Mouse (Mus musculus) stomach, adult 2 months (tissue): ENCODE measurements around the gene Tuba1a. TPM values are rescaled to one million over a fixed set of nuclear protein-coding genes. Genes with fewer than 3 reads are reported as not detected.

Experiments used
- polyA plus RNA-seq: library from polyadenylated mRNA; depleted of rRNA; stranded (reverse); fragments of >200 nt; gene quantifications from 2 replicates; pipeline ENCODE4 v1.2.3, GENCODE M21; 2012; rRNA removed

The Tuba1a gene
- 130 and 134 TPM in 2 replicates for polyA plus RNA-seq

DNA sequence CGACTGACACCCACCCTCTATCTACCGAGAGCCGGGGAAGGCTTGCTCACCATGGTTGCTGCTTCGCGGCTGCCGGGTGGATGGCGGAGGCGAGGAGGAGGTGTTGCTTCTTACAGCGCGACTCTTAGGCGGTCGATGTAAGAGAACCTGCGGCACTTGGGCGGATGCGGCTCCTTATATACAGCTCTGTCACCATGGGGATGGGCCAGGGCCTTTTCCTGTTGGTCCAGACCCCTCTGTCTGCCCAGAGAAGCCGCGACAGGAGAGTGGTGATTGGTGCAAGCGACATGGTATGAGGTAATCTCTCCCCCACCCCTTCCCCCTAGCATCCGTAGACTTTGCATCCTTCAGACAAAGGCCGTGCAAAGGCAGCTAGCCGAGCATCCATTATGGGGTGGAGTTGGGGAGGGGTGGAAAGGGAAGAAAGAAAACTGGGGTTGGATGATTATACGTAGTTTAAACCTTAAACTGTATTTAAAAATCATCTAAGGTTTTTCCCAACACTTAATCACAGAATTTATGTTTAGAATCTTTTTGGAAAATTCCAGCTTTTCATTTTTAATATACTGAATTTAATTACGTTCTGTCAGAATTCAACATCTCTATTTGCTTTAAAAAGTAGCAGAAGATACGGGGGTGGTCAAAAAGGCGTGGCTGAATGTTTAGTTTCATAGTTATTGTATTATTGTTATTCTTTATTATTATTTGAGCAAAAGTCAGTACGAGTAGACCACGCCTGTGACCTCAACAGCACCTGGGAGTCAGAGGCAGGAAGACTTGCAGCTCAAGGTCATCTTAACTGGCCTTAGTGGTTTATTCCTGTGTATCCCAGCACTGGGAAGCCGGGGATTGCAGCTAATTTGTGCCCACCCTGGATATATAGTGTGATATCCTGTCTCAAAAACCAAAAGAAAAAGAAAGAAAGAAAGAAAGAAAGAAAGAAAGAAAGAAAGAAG is at the start of gene Tuba1a, which contains the start of gene Gm49450:
TSS of gene Tuba1a (minus strand) at position 303 of the 956 bp plus-strand sequence.
TSS of gene Gm49450 (minus strand) at position 151 of the 956 bp plus-strand sequence.

DNA sequence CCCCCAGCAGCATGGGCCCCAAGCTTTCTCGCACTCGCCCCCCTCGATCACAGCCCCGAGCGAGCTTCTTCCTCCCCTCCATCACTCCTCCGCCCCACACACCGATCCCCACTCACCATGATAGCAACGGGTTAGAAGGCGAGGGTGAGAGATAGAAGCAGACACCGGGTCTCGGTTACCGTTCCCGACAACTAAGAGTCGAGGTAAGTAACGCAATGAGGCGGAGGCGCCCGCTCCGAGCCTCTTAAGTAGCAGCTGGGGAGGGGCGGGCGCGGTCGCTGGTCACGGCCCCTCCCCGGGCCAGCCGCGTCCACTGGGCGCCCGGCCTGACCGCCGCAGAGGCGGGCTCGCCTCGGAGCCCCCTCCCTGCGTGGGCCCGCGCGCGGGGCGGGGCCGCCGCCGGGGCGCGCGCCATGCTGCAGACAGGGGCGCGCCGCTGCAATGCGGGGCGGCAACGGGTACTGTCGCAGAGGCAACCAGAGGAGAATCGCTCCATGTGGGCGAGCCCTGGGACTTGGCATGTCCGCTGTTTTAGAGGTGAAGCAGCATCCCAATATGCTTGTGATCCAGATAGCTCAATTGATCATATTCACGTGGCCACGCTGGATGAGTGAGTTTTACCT is 19.2 kb downstream of the Tuba1a start, which contains the start of gene Tuba1b:
TSS of gene Tuba1b (minus strand) at position 349 of the 623 bp plus-strand sequence.

DNA sequence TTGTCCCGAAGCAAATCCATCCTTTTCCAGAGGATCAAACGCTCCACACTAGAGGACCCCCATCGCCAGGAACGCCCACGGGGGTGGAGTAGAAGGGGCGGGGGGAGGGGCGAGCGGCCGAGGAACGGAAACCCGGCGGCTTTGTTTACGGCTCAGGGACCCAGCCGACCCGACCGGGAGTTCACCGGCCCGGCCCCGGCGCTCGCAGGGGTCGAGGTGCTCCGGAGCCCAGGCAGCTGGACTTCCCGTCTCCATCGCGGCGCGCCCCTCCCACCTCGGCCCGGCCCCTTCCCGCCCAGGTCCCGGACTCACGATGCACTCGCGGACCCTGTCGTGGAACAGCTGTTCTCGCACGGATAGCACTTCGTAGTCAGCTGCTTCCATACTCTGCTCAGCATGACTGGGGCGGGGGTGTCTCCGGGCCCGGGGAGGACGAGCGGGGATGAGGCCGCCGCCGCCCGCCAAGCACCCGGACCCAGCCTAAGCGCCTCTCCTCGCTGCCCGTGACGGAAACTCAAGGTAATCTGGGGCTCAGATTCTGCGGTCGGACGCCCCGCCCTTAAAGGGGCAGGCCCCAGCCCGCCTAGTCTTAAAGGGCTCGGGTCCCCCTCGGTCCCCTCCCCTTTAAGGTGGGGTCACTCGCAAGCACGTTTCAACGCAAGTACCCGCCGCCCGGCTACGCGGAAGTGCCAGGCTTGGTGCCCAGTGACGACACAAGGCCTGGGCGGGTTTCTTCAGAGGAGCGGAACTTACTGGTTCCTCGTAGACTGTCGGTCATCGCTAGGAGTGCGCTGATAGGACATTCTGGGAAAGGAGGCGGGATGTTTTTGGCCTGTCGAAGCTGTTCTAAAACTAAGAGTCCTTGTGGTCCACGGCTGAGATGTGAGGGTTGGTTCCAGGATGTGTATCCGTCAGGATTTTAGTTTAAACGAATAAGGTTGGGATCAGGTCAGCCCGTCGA is 35.7 kb downstream of the Tuba1a start, which contains the start of gene Lmbr1l:
TSS of gene Lmbr1l (minus strand) at position 694 of the 961 bp plus-strand sequence.

Other genes starting within 250 kb of the Tuba1a start
- gene Ccdc65, start 245.5 kb downstream of the Tuba1a start, polyA plus RNA-seq: 0.43 and 0.45 TPM in 2 replicates
- 18.3 and 25.4 TPM in 2 replicates for gene Fkbp11, start 225.5 kb downstream of the Tuba1a start, polyA plus RNA-seq
- gene Arf3, start 190.5 kb downstream of the Tuba1a start, polyA plus RNA-seq: 36.3 and 39.5 TPM in 2 replicates
- gene Wnt10b, start 175.6 kb downstream of the Tuba1a start, polyA plus RNA-seq: 0.16 and 0.58 TPM in 2 replicates
- not detected in 2 replicates for gene Wnt1, start 163.8 kb downstream of the Tuba1a start, polyA plus RNA-seq
- 0.02 TPM in 2 replicates for gene Ddn, start 144.2 kb downstream of the Tuba1a start, polyA plus RNA-seq
- 27.3 and 30.3 TPM in 2 replicates for gene Prkag1, start 122.2 kb downstream of the Tuba1a start, polyA plus RNA-seq
- gene Kmt2d, start 82.5 kb downstream of the Tuba1a start, polyA plus RNA-seq: 8.0 and 11.3 TPM in 2 replicates
- gene Rhebl1, start 59.2 kb downstream of the Tuba1a start, polyA plus RNA-seq: 0.75 and 0.82 TPM in 2 replicates
- gene Dhh, start 55.2 kb downstream of the Tuba1a start, polyA plus RNA-seq: 0.37 and 0.70 TPM in 2 replicates
- 20.0 and 33.4 TPM in 2 replicates for gene Lmbr1l, start 35.5 kb downstream of the Tuba1a start, polyA plus RNA-seq
- gene Tuba1b, start 19.1 kb downstream of the Tuba1a start, polyA plus RNA-seq: 349 and 354 TPM in 2 replicates
- 30.3 and 59.8 TPM in 2 replicates for gene Gm49450, start 152 bp downstream of the Tuba1a start, polyA plus RNA-seq
- 186 and 201 TPM in 2 replicates for gene Tuba1c, start 76.2 kb upstream of the Tuba1a start, polyA plus RNA-seq
- 4.5 and 8.5 TPM in 2 replicates for gene Prph, start 101.5 kb upstream of the Tuba1a start, polyA plus RNA-seq
- 6.1 and 9.0 TPM in 2 replicates for gene Troap, start 120.9 kb upstream of the Tuba1a start, polyA plus RNA-seq
- not detected in 2 replicates for gene C1ql4, start 134.1 kb upstream of the Tuba1a start, polyA plus RNA-seq
- 10.4 and 10.8 TPM in 2 replicates for gene Dnajc22, start 139.5 kb upstream of the Tuba1a start, polyA plus RNA-seq
- gene Spats2, start 172.2 kb upstream of the Tuba1a start, polyA plus RNA-seq: 2.5 and 2.7 TPM in 2 replicates